Mouse (Mus musculus): ENCODE results near the gene 1700102P08Rik.

- TF ChIP-seq CTCF (IDR thresholded peaks at IDR 0.05; ENCODE audit: control insufficient read depth, insufficient read depth, low read length) (no peak), POLR2A (IDR thresholded peaks at IDR 0.05; ENCODE audit: borderline replicate concordance, control insufficient read depth, low read depth, low read length) (no peak)
These were observed 35.8 kb downstream of the 1700102P08Rik start, which contains the start of gene Ccdc36 for GRCm38 (mm10) chr9:108428384-108428783.

Measured in bone marrow, adult 2 months (tissue).